Mouse (Mus musculus) small intestine, adult 2 months (tissue): ENCODE data around the gene Zfp981.

Experiments
- CTCF ChIP-seq: fragments of 200-500 bp; IDR thresholded peaks from 2 replicates; pipeline ENCODE4 v1.5.1; 2012; ENCODE audit warnings: low read depth, mild to moderate bottlenecking, control low read depth, inconsistent platforms, low read length, moderate library complexity, mixed read lengths; ENCODE audit not compliant: insufficient replicate concordance, insufficient read length; ENCODE audit errors: extremely low read depth
- POLR2A ChIP-seq: fragments of 200-500 bp; IDR thresholded peaks from 2 replicates; pipeline ENCODE4 v1.6.1; 2012; ENCODE audit warnings: low read depth, mild to moderate bottlenecking, control low read depth, inconsistent platforms, low read length, moderate library complexity

DNA sequence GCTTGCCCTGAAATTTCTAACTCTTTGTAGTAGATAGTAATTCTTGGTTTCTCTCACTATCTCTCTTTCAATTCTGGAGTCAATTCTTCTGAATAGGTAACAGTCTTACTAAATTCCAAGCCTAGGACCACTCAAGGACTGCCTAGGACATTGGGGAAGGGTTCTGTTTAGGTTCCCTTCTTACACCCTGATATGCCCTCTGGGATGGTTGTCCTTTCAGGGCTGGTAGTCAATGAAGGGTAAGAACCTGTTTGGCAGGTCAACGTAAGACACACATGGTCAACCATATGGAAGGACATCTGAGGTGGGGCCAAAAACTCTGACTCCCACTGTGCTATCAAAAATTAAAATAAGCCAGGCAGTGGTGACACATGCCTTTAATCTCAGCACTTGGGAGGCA, 9.0 kb upstream of the Zfp981 start:
- TF ChIP-seq POLR2A (no peak), CTCF (no peak)
